Mouse (Mus musculus): ENCODE results near the gene Ccdc51.

DNA sequence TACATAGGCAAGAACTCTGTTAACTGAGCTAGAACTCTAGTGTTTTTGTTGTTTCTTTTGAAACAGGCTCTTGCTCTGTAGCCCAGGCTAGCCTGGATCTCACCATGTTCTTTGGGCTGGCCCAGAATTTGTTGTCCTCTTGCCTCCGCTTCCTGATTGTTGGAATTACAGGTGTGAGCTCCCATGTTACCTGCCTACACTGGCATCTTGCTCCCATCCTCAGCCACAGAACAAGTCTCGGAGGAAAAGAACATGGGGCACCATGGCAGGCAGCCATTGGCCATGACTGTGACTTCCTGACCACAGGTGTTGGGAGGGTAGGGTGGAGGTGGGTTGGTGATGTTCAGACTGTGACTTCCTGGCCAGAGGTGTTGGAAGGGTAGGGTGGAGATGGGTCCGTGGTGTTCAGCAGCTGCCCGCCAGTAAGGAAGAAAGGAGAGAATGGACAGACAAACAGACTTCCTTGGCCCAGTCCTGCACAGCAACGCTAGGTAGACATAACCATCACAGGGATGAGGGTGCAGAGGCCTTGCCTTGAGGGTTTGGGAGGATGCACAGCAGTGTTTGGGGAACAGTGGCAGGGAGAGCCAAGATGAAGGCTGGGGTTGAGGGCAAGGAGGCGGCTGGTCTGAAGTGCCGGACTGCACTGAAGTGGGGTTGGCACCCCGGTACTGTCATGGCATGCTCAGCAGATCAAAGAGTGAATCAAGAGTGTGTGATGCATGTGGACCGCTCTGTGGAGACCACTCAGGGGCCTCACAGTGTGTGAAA, 29.6 kb upstream of the Ccdc51 start:
- TF ChIP-seq POLR2A (IDR thresholded peaks at IDR 0.05; ENCODE audit: borderline replicate concordance, insufficient read depth, low read length) (no peak), CTCF (IDR thresholded peaks at IDR 0.05; ENCODE audit: borderline replicate concordance, insufficient read depth, low read depth, low read length) (no peak)
